Mouse (Mus musculus) bone marrow, adult 2 months (tissue): Measurements from ENCODE around the gene Map3k13. TPM values are rescaled to one million over a fixed set of nuclear protein-coding genes. Genes with fewer than 3 reads are reported as not detected.

Experiments
- H3K27ac ChIP-seq: fragments of 200-500 bp; 2 replicates; pipeline ENCODE4 v1.5.1; 2012; ENCODE audit warnings: low read depth, mild to moderate bottlenecking, control low read depth, inconsistent platforms, low read length; ENCODE audit not compliant: control insufficient read depth, poor library complexity, insufficient read depth
- H3K4me1 ChIP-seq: fragments of 200-500 bp; 2 replicates; pipeline ENCODE4 v1.6.1; 2011; ENCODE audit warnings: low read length; ENCODE audit not compliant: control insufficient read depth, insufficient read depth
- H3K4me3 ChIP-seq: fragments of 200-500 bp; replicated peaks from 2 replicates; pipeline ENCODE3; 2011; ENCODE audit warnings: mild to moderate bottlenecking, low read depth, low read length, control low read depth; ENCODE audit not compliant: control insufficient read depth
- CTCF ChIP-seq: fragments of 200-500 bp; IDR thresholded peaks from 2 replicates; pipeline ENCODE4 v1.5.1; 2011; ENCODE audit warnings: low read length, control low read depth; ENCODE audit not compliant: control insufficient read depth, insufficient read depth
- POLR2A ChIP-seq: fragments of 200-500 bp; IDR thresholded peaks from 2 replicates; pipeline ENCODE4 v1.6.1; 2011; ENCODE audit warnings: low read depth, mild to moderate bottlenecking, control low read depth, low read length, borderline replicate concordance; ENCODE audit not compliant: control insufficient read depth
- WGBS: fragments of 180-500 bp; shearing (Covaris S2); methylation state at CpG from one replicate; pipeline ENCODE4 v1.1.7; 2018; 5-methylcytosine and 5-hydroxymethylcytosine counted together
- polyA plus RNA-seq: library from polyadenylated mRNA; stranded (reverse); fragments of >200 nt; gene quantifications from 2 replicates; pipeline ENCODE4 v1.2.4, GENCODE M21; 2011; ENCODE audit warnings: low replicate concordance; ENCODE audit not compliant: missing spikeins, insufficient read depth, insufficient read length

Map3k13 gene
- polyA plus RNA-seq, 1 experiment, result 0.52 TPM

- Histone ChIP-seq H3K4me1 (no peaks in the 10 kb centered on the region), H3K27ac (no peak overlapping the region), H3K4me3 (no peak overlapping the region)
- no peak for TF ChIP-seq CTCF
- no peak for TF ChIP-seq POLR2A
- 54% methylated on average over 4 of the region's 4 CpGs for WGBS
Measured at GRCm38 (mm10) chr16:21848847-21849246, 54.7 kb downstream of the Map3k13 start.

DNA sequence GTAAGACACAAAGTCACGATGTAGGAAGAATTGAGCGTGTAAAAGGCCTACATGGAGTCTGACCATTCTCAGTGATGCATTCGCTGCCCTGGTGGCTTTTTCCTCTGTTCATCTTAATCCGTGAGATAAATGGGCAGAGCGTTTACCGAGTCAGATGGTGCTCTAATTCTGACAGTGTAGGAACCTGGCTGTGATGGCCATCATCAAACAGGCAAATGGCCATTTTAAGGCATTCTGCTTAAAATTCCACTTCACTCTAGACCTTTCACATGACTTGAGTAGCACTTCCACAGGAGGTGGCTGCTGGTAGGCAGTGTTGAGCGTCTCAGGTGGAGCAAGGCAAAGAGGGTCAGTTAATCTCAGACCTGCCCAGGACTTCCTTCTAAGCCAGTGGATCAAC lies 58.2 kb downstream of the Map3k13 start:
- 86% methylated on average over 7 of the region's 7 CpGs for WGBS
- TF ChIP-seq CTCF (no peak), POLR2A (no peak)
- no peak overlapping the region for H3K4me3 ChIP-seq
- H3K4me1 ChIP-seq, result no peaks in the 10 kb centered on the region
- H3K27ac ChIP-seq, result no peak overlapping the region

GRCm38 (mm10) chr16:21853446-21853941 lies 59.3 kb downstream of the Map3k13 start:
- Histone ChIP-seq H3K27ac (no peak overlapping the region), H3K4me1 (no peaks in the 10 kb centered on the region), H3K4me3 (no peak overlapping the region)
- WGBS, result 78% methylated on average over 7 of the region's 7 CpGs
- TF ChIP-seq POLR2A, result no peak
- no peak for TF ChIP-seq CTCF

DNA sequence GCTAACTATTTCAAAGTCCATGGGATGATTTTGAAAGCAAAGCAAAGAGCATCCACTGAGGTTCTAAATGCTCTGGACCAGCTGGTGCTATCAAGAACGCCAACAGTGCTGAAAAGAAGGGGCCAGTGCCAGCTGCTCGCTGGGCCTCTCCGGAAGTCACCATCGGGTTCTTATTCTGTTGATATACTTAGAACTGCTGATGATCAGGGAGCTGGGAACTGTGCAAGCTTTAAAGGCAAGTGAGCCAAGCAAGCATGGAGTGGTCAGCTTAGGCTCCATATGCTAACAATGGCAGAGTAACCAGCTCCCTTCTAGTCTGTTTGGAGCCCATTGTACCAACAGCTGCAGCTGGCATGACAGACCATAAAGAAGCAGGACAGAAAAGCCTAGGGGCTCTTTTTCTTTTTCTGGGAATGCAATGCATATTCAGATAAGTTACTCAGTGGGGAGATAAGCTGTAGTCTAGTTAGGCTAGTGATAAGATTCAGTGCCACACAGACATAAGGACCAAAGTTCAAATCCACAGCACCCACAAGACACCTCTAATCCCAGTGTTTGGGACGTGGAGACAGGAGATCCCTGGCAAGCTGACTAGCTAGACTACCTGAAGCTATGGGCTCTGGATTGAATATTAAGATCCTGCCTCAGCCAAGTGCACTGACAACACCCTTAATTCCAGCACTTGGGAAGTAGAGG lies 60.6 kb downstream of the Map3k13 start:
- Histone ChIP-seq H3K4me3 (no peak overlapping the region), H3K4me1 (no peaks in the 10 kb centered on the region), H3K27ac (no peak overlapping the region)
- TF ChIP-seq CTCF, result no peak
- no peak for TF ChIP-seq POLR2A
- 86% methylated on average over 5 of the region's 5 CpGs for WGBS

DNA sequence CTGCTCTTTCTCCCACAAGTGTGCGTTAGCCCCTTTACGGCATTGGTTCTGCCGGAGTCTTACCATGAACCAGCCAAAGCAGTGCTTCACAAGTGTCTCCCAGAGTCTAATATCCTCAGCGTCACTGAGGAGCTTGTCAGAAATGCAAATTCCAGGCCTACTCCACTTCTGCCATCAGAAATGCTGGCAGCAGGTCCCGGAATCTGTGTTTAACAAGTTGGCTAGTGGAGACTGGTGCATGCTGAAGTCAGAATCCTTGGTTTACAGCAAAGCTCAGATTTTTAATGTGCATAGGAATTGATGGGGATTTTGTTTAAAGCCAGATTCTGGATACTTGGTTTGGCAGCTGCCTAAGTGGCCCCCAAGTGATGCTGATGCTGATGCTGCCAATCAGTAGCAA lies 62.0 kb downstream of the Map3k13 start:
- WGBS, result 90% methylated on average over 5 of the region's 5 CpGs
- Histone ChIP-seq H3K27ac (no peak overlapping the region), H3K4me3 (no peak overlapping the region), H3K4me1 (no peaks in the 10 kb centered on the region)
- TF ChIP-seq CTCF (no peak), POLR2A (no peak)

DNA sequence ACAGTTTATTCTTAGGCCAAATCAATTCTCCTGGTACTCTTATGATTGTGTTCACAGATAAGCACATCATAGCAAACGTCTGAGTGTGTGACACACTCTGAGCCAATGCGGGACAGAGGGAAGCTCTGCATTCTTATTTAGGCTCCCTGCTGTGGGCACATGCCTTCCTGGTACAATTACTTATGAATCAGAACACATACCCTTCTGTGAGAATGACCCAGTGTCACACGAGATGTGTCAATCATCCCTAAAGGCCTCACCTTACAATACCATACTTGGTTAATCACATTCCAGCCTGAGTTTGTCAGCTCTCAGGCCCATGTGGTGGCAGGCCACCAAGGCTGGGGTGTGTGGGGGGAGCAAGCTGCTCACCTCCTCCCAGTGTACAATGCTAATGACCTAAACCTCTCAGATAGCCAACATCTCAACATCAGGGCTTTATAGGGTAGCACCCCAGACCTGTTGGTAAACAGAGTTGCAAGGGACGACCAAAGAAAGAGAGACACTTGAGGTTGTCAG lies 63.0 kb downstream of the Map3k13 start:
- Histone ChIP-seq H3K27ac (no peak overlapping the region), H3K4me1 (no peaks in the 10 kb centered on the region), H3K4me3 (no peak overlapping the region)
- TF ChIP-seq CTCF, result no peak
- TF ChIP-seq POLR2A, result no peak
- 68% methylated on average over 4 of the region's 4 CpGs for WGBS

DNA sequence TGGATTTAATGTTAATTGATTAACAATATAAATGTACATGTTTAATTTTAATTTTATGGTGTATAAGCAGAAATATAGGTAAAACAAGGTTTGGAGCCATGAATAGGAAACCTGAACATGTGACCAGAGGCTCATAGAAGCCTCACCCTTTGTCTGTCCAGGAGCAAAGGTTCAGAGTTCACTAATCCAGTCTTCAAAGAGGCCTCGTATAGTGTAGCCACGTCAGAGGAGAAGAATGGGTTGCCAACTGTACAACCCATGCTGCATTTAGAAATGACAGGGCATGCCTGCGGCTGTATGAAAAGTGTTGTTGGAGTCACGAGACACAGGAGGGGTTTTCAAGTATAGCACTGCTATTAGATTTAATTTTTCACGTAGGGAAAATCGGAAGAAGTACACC lies 64.0 kb downstream of the Map3k13 start:
- Histone ChIP-seq H3K4me3 (no peak overlapping the region), H3K27ac (no peak overlapping the region), H3K4me1 (no peaks in the 10 kb centered on the region)
- 79% methylated on average over 6 of the region's 6 CpGs for WGBS
- TF ChIP-seq POLR2A (no peak), CTCF (no peak)

GRCm38 (mm10) chr16:21858882-21859281 lies 64.7 kb downstream of the Map3k13 start:
- WGBS, result 89% methylated on average over 8 of the region's 8 CpGs
- no peak for TF ChIP-seq POLR2A
- TF ChIP-seq CTCF, result no peak
- Histone ChIP-seq H3K4me3 (no peak overlapping the region), H3K27ac (no peak overlapping the region), H3K4me1 (no peaks in the 10 kb centered on the region)
